Mouse (Mus musculus) ES-Bruce4 (cell line): ENCODE measurements around the gene Opn3.

Experiments
- CTCF ChIP-seq: IDR thresholded peaks from one replicate; pipeline ENCODE4 v1.8.1; 2011; ENCODE audit warnings: low read depth, low read length
- EP300 ChIP-seq: IDR thresholded peaks from 2 replicates; pipeline ENCODE4 v1.6.1; 2011; ENCODE audit warnings: low read depth, low read length; ENCODE audit not compliant: insufficient read depth
- POLR2A ChIP-seq: IDR thresholded peaks from one replicate; pipeline ENCODE4 v1.8.1; 2011; ENCODE audit warnings: low read length; ENCODE audit not compliant: insufficient read depth

DNA sequence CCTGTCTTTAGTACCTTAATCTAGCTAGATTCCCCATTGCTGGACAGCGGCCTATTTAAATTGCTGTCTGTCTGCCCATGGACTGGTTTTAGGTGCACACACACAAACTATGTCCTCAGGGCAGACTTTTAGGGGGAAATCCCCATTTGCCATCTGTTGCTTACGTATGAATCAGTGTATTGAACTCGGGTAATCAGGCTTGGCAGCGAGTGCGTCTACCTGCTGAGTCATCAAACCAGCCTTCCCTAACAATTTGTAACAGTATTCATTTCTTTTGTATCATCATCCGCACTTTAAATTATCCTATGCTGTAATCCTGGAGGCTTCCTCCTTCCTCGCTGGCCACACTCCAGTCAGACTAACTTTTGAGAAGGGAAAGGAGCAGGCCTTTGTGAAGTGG lies 22.5 kb downstream of the Opn3 start:
- TF ChIP-seq CTCF (no peak), POLR2A (no peak), EP300 (no peak)
